Mouse (Mus musculus) lung, embryonic 15.5 days (tissue): Measurements from ENCODE around the gene Pglyrp3. TPM values are rescaled to one million over a fixed set of nuclear protein-coding genes. Genes with fewer than 3 reads are reported as not detected.
A peak's percentile ranks its signal among the peaks of the same experiment; 100 is the strongest.
"Not testable (repeated sequence)": the region's sequence is repeated elsewhere in the genome, so short reads cannot be mapped to it uniquely, and the experiment has no call there.

Experiments used
- ATAC-seq: fragments of 200-750 bp; cut with Nextera tagmentation; 2 replicates; pipeline ENCODE4 v1.8.0; 2017; ENCODE audit warnings: moderate number of reproducible peaks, borderline replicate concordance; ENCODE audit not compliant: low FRiP score, low TSS enrichment; ENCODE audit errors: extremely low read depth
- H3K27ac ChIP-seq: fragments of 300-500 bp; sonication (generic); 2 replicates; pipeline ENCODE4 v1.5.1; 2015; ENCODE audit warnings: moderate library complexity, mild to moderate bottlenecking, inconsistent platforms
- H3K27me3 ChIP-seq: fragments of 300-500 bp; sonication (generic); 2 replicates; pipeline ENCODE4 v1.6.1; 2015; ENCODE audit warnings: inconsistent platforms
- H3K36me3 ChIP-seq: fragments of 300-500 bp; sonication (generic); 2 replicates; pipeline ENCODE4 v1.6.1; 2015; ENCODE audit warnings: inconsistent platforms
- H3K4me1 ChIP-seq: fragments of 300-500 bp; sonication (generic); 2 replicates; pipeline ENCODE4 v1.6.1; 2015; ENCODE audit warnings: inconsistent platforms
- H3K4me2 ChIP-seq: fragments of 300-500 bp; sonication (generic); 2 replicates; pipeline ENCODE4 v1.6.1; 2015; ENCODE audit warnings: inconsistent platforms, mild to moderate bottlenecking, moderate library complexity
- H3K4me3 ChIP-seq: fragments of 300-500 bp; sonication (generic); 2 replicates; pipeline ENCODE4 v1.5.1; 2015; ENCODE audit warnings: mild to moderate bottlenecking, inconsistent platforms
- H3K9ac ChIP-seq: fragments of 300-500 bp; sonication (generic); 2 replicates; pipeline ENCODE4 v1.6.1; 2015; ENCODE audit warnings: inconsistent platforms
- H3K9me3 ChIP-seq: fragments of 300-500 bp; sonication (generic); 2 replicates; pipeline ENCODE4 v1.6.1; 2016; ENCODE audit warnings: inconsistent platforms
- WGBS: fragments of 180-500 bp; shearing (Covaris S2); methylation state at CpG from one replicate; pipeline ENCODE4 v1.1.7; 2015; 5-methylcytosine and 5-hydroxymethylcytosine counted together
- microRNA-seq: library from miRNA; unstranded; fragments of <30 nt; microRNA quantifications from one replicate; pipeline ENCODE4, GENCODE M21; 2016
- polyA plus RNA-seq: library from polyadenylated mRNA; unstranded; fragments of >200 nt; fragmentation: Nextera tagmentation; extraction: Ambion mirVana; gene quantifications from 2 replicates; pipeline ENCODE4 v1.2.1, GENCODE M21; 2015

Pglyrp3 gene
- polyA plus RNA-seq, result not detected in 2 replicates

GRCm38 (mm10) chr3:92014283-92014682, at the start of gene Pglyrp3:
Gene Pglyrp3, plus strand, starts transcription at chr3:92014583.
- H3K9ac ChIP-seq, result no peak within 1 kb of the TSS
- H3K36me3 ChIP-seq, result no peaks in the 10 kb centered on the region
- no peak within 1 kb of the TSS for H3K4me2 ChIP-seq
- H3K4me1 ChIP-seq, result no peaks in the 10 kb centered on the region
- H3K4me3 ChIP-seq, result no peak within 1 kb of the TSS
- no peak for ATAC-seq
- H3K27me3 ChIP-seq, result no peaks in the 10 kb centered on the region
- WGBS, result 72% methylated on average over 1 of the region's 1 CpGs
- no peak within 1 kb of the TSS for H3K27ac ChIP-seq
- no peaks in the 10 kb centered on the region for H3K9me3 ChIP-seq

DNA sequence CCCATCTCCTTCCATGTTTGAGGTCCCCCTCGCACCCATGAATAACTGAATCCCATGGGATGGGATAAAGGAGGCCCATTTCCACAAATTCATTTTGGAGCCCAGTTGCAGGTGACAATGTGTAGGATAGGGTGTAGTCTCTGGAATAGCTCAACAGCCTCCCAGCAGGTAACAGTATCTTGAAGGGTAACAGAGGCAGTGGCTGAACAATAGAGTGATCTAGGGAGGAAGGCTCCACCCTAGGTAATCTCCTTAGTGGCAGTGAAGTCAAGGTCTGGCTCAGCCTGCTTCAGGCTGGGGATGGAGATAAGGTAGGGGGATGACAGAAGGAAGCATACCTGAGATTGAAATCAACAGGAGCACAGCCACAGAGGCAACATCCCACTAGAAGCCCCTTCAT, 3.4 kb upstream of the Pglyrp3 start:
- Histone ChIP-seq H3K4me2 (no peak overlapping the region), H3K4me3 (no peak overlapping the region), H3K27me3 (no peaks in the 10 kb centered on the region), H3K27ac (no peak overlapping the region), H3K4me1 (no peaks in the 10 kb centered on the region), H3K36me3 (no peaks in the 10 kb centered on the region), H3K9ac (no peak overlapping the region), H3K9me3 (no peaks in the 10 kb centered on the region)
- WGBS, result 81% methylated on average over 1 of the region's 1 CpGs
- no peak for ATAC-seq

GRCm38 (mm10) chr3:92024541-92024940, 10.2 kb downstream of the Pglyrp3 start:
- not testable (repeated sequence) for H3K4me1 ChIP-seq, H3K27ac ChIP-seq, H3K9ac ChIP-seq, ATAC-seq, H3K27me3 ChIP-seq, H3K9me3 ChIP-seq, H3K4me3 ChIP-seq, H3K4me2 ChIP-seq, H3K36me3 ChIP-seq
- WGBS, result 53% methylated on average over 24 of the region's 24 CpGs

GRCm38 (mm10) chr3:92033203-92033602, 18.8 kb downstream of the Pglyrp3 start:
- no peak overlapping the region for H3K4me2 ChIP-seq
- WGBS, result 43% methylated on average over 2 of the region's 2 CpGs
- H3K4me3 ChIP-seq, result no peak overlapping the region
- H3K4me1 ChIP-seq, result no peaks in the 10 kb centered on the region
- no peaks in the 10 kb centered on the region for H3K9me3 ChIP-seq
- no peak overlapping the region for H3K9ac ChIP-seq
- H3K27me3 ChIP-seq, result no peaks in the 10 kb centered on the region
- H3K27ac ChIP-seq, result no peak overlapping the region
- ATAC-seq, result no peak
- H3K36me3 ChIP-seq, result no peaks in the 10 kb centered on the region

- no peaks in the 10 kb centered on the region for H3K9me3 ChIP-seq
- WGBS, result 39% methylated on average over 1 of the region's 1 CpGs
- H3K9ac ChIP-seq, result no peak overlapping the region
- no peaks in the 10 kb centered on the region for H3K4me1 ChIP-seq
- H3K36me3 ChIP-seq, result no peaks in the 10 kb centered on the region
- ATAC-seq, result no peak
- no peak overlapping the region for H3K27ac ChIP-seq
- H3K4me3 ChIP-seq, result no peak overlapping the region
- no peak overlapping the region for H3K4me2 ChIP-seq
- no peaks in the 10 kb centered on the region for H3K27me3 ChIP-seq
Measured at GRCm38 (mm10) chr3:92033892-92034291, 19.5 kb downstream of the Pglyrp3 start.

DNA sequence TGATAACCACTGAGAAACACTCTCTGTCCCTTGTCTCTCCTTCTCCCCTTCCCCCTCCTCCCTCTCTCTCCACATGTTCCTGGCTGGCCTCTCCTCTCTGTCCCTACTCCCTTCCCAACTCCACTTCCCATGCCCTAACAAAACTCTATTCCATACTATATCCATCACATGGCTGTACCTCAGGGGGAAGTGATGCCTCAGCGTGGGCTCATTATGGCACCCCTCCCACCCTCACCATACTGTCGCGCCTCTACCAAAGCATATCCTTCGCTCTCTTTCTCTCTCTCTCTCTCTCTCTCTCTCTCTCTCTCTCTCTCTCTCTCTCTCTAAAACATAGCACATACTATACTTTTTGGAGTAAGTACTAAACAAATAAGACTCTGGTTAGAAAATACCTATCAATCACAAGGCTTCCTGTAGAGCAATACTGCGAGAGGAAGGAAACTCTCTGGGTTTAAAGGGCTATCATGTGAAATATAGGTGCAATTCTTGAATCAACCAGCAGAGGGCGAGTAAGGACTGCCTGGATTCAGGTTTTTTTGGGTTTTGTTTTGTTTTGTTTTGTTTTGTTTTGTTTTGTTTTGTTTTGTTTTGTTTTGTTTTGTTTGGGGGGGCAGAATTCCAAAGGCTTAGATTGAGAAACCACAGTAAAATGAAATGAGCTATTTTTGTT, 36.1 kb downstream of the Pglyrp3 start:
- no peaks in the 10 kb centered on the region for H3K27me3 ChIP-seq
- WGBS, result 50% methylated on average over 6 of the region's 6 CpGs
- no peak overlapping the region for H3K4me3 ChIP-seq
- H3K36me3 ChIP-seq, result no peaks in the 10 kb centered on the region
- H3K9me3 ChIP-seq, result no peaks in the 10 kb centered on the region
- H3K9ac ChIP-seq, result no peak overlapping the region
- H3K27ac ChIP-seq, result no peak overlapping the region
- H3K4me1 ChIP-seq, result no peaks in the 10 kb centered on the region
- H3K4me2 ChIP-seq, result no peak overlapping the region
- no peak for ATAC-seq

- H3K9ac ChIP-seq, result peak overlapping the region; percentile 41
- no peaks in the 10 kb centered on the region for H3K9me3 ChIP-seq
- peak overlapping the region; percentile 99 for H3K4me2 ChIP-seq
- H3K27ac ChIP-seq, result no peak overlapping the region
- H3K4me1 ChIP-seq, result 0 out of 2 replicates have a peak, but pooled peaks cover 5% of the 10 kb centered on the region
- ATAC-seq, result peak; percentile 87
- H3K4me3 ChIP-seq, result peak overlapping the region; percentile 57
- no peaks in the 10 kb centered on the region for H3K36me3 ChIP-seq
- under 1% methylated on average over 68 of the region's 82 CpGs for WGBS
- peaks cover 51% of the 10 kb centered on the region for H3K27me3 ChIP-seq
Measured at GRCm38 (mm10) chr3:92080462-92081284, 66.3 kb downstream of the Pglyrp3 start.

Small RNA genes lying within 50 kb of the gene (microRNA-seq; reads per million reads assigned to microRNA genes)
- gene Gm23697 (not detected), gene Gm25145 (not detected)

Other genes starting within 250 kb of the Pglyrp3 start
- gene Lor, start 68.6 kb downstream of the Pglyrp3 start, polyA plus RNA-seq, result 0.38 and 0.51 TPM in 2 replicates
- gene Prr9, start 109.4 kb downstream of the Pglyrp3 start, polyA plus RNA-seq, result not detected in 2 replicates
- not detected in 2 replicates for gene Lelp1, start 128.2 kb downstream of the Pglyrp3 start, polyA plus RNA-seq
- gene Sprr2a1, start 201.2 kb downstream of the Pglyrp3 start, polyA plus RNA-seq, result 0.22 TPM in 1 of 2 replicates, not detected in the other
- 4.2 and 15.4 TPM in 2 replicates for gene Sprr2a2, start 201.3 kb downstream of the Pglyrp3 start, polyA plus RNA-seq